Mouse (Mus musculus) C2C12 (cell line): ENCODE measurements around the gene Mcur1.

ENCODE experiments used
- CEBPB ChIP-seq: IDR thresholded peaks from one replicate; pipeline ENCODE4 v1.6.1; 2011; ENCODE audit warnings: low read depth, mild to moderate bottlenecking, control low read depth, moderate library complexity
- CTCF ChIP-seq: IDR thresholded peaks from one replicate; pipeline ENCODE4 v1.5.1; 2011; ENCODE audit not compliant: control insufficient read depth, insufficient read depth, insufficient read length
- FOSL1 ChIP-seq: IDR thresholded peaks from one replicate; pipeline ENCODE4 v1.8.0; 2011; ENCODE audit warnings: mild to moderate bottlenecking, low read length; ENCODE audit not compliant: poor library complexity, insufficient read depth, severe bottlenecking
- MYOD1 ChIP-seq: IDR thresholded peaks from one replicate; pipeline ENCODE4 v1.6.1; 2011; ENCODE audit warnings: low read depth; ENCODE audit not compliant: control insufficient read depth, insufficient read length
- MYOG ChIP-seq: IDR thresholded peaks from one replicate; pipeline ENCODE4 v1.6.1; 2011; ENCODE audit not compliant: control insufficient read depth, insufficient read length; ENCODE audit errors: extremely low read depth
- USF1 ChIP-seq: IDR thresholded peaks from one replicate; pipeline ENCODE4 v1.6.1; 2011; ENCODE audit warnings: low read depth, mild to moderate bottlenecking, control low read depth, moderate library complexity

DNA sequence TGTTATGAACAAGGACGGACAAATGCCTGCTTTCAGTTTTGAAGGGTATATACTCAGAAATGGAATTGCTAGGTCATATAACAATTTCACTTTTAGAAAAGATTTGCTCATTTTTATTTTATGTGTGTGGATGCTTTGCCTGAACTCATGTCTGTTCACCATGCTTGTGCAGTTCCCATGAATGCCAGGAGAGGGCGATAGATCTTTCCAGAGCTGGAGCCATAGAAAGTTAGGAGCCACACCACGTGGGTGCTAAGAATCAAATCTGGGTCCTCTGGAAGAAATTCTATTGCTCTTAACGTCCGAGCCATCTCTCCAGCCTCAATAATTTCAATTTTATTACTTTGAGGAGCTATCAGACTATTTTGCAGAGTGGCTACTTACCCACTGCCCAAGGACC is 17.3 kb upstream of the Mcur1 start:
- no peak for TF ChIP-seq CEBPB
- no peak for TF ChIP-seq USF1
- no peak for TF ChIP-seq CTCF
- no peak for TF ChIP-seq MYOG
- TF ChIP-seq MYOD1, result no peak
- TF ChIP-seq FOSL1, result no peak
